Mouse (Mus musculus): ENCODE data around the gene Cpne7. TPM values are rescaled to one million over a fixed set of nuclear protein-coding genes. Genes with fewer than 3 reads are reported as not detected.
"Not testable (repeated sequence)": the region's sequence is repeated elsewhere in the genome, so short reads cannot be mapped to it uniquely, and the experiment has no call there.

Cpne7 gene
- 1.2 TPM in 2 replicates for polyA plus RNA-seq (2016; fragmentation: Nextera tagmentation; extraction: Ambion mirVana)

- Histone ChIP-seq H3K36me3 (no peaks in the 10 kb centered on the region), H3K27me3 (ENCODE audit: low read depth, poor library complexity, severe bottlenecking) (peaks cover 62% of the 10 kb centered on the region), H3K27ac (peak within 1 kb of the TSS; percentile 47), H3K9me3 (replicated peaks) (no peaks in the 10 kb centered on the region), H3K4me3 (peak within 1 kb of the TSS; percentile 61), H3K4me1 (peaks cover 37% of the 10 kb centered on the region)
- DNase-seq (ENCODE audit: low spot score), result peak; percentile 55
- WGBS, result 1% methylated on average over 51 of the region's 51 CpGs
Measured at GRCm38 (mm10) chr8:123117127-123117731, at the start of gene Cpne7. TSS of gene Cpne7 (plus strand) at chr8:123117374.

- Histone ChIP-seq H3K4me1 (peaks cover 12% of the 10 kb centered on the region), H3K4me3 (no peak overlapping the region), H3K36me3 (peaks cover 87% of the 10 kb centered on the region), H3K27me3 (ENCODE audit: low read depth, poor library complexity, severe bottlenecking) (no peaks in the 10 kb centered on the region), H3K27ac (no peak overlapping the region), H3K9me3 (replicated peaks) (no peaks in the 10 kb centered on the region)
- DNase-seq (ENCODE audit: low spot score), result no peak
- 94% methylated on average over 4 of the region's 4 CpGs for WGBS
Measured at GRCm38 (mm10) chr8:123071176-123071575, 46.0 kb upstream of the Cpne7 start.

- H3K36me3 ChIP-seq, result peaks cover 99% of the 10 kb centered on the region
- H3K4me1 ChIP-seq, result no peaks in the 10 kb centered on the region
- no peaks in the 10 kb centered on the region for H3K27me3 ChIP-seq (ENCODE audit: low read depth, poor library complexity, severe bottlenecking)
- no peak for DNase-seq (ENCODE audit: low spot score)
- no peaks in the 10 kb centered on the region for H3K9me3 ChIP-seq (replicated peaks)
- 87% methylated on average over 6 of the region's 6 CpGs for WGBS
- H3K4me3 ChIP-seq, result no peak overlapping the region
- no peak overlapping the region for H3K27ac ChIP-seq
Measured at GRCm38 (mm10) chr8:123077213-123077612, 40.0 kb upstream of the Cpne7 start.

- Histone ChIP-seq H3K4me3 (no peak overlapping the region), H3K36me3 (peaks cover 100% of the 10 kb centered on the region), H3K27ac (no peak overlapping the region), H3K9me3 (replicated peaks) (no peaks in the 10 kb centered on the region), H3K4me1 (no peaks in the 10 kb centered on the region), H3K27me3 (ENCODE audit: low read depth, poor library complexity, severe bottlenecking) (no peaks in the 10 kb centered on the region)
- DNase-seq (ENCODE audit: low spot score), result no peak
- WGBS, result 85% methylated on average over 6 of the region's 6 CpGs
Measured at GRCm38 (mm10) chr8:123082993-123083392, 34.2 kb upstream of the Cpne7 start.

GRCm38 (mm10) chr8:123083610-123084009 is 33.6 kb upstream of the Cpne7 start:
- 93% methylated on average over 12 of the region's 12 CpGs for WGBS
- no peak overlapping the region for H3K27ac ChIP-seq
- peaks cover 100% of the 10 kb centered on the region for H3K36me3 ChIP-seq
- H3K4me1 ChIP-seq, result no peaks in the 10 kb centered on the region
- no peaks in the 10 kb centered on the region for H3K9me3 ChIP-seq (replicated peaks)
- no peak for DNase-seq (ENCODE audit: low spot score)
- H3K4me3 ChIP-seq, result no peak overlapping the region
- H3K27me3 ChIP-seq (ENCODE audit: low read depth, poor library complexity, severe bottlenecking), result no peaks in the 10 kb centered on the region

- WGBS, result 93% methylated on average over 9 of the region's 9 CpGs
- Histone ChIP-seq H3K36me3 (peaks cover 100% of the 10 kb centered on the region), H3K9me3 (replicated peaks) (no peaks in the 10 kb centered on the region), H3K27me3 (ENCODE audit: low read depth, poor library complexity, severe bottlenecking) (no peaks in the 10 kb centered on the region), H3K4me1 (no peaks in the 10 kb centered on the region), H3K27ac (no peak overlapping the region), H3K4me3 (no peak overlapping the region)
- no peak for DNase-seq (ENCODE audit: low spot score)
Measured at GRCm38 (mm10) chr8:123087289-123087688, 29.9 kb upstream of the Cpne7 start.

GRCm38 (mm10) chr8:123097216-123097615 is 20.0 kb upstream of the Cpne7 start:
- Histone ChIP-seq H3K9me3 (replicated peaks) (no peaks in the 10 kb centered on the region), H3K36me3 (peaks cover 58% of the 10 kb centered on the region), H3K4me3 (no peak overlapping the region), H3K4me1 (peaks cover 9% of the 10 kb centered on the region), H3K27ac (no peak overlapping the region), H3K27me3 (ENCODE audit: low read depth, poor library complexity, severe bottlenecking) (no peaks in the 10 kb centered on the region)
- 93% methylated on average over 11 of the region's 11 CpGs for WGBS
- no peak for DNase-seq (ENCODE audit: low spot score)

GRCm38 (mm10) chr8:123097786-123098584 is 19.2 kb upstream of the Cpne7 start:
- H3K4me1 ChIP-seq, result peaks cover 9% of the 10 kb centered on the region
- DNase-seq (ENCODE audit: low spot score), result no peak
- no peaks in the 10 kb centered on the region for H3K27me3 ChIP-seq (ENCODE audit: low read depth, poor library complexity, severe bottlenecking)
- H3K4me3 ChIP-seq, result no peak overlapping the region
- peaks cover 55% of the 10 kb centered on the region for H3K36me3 ChIP-seq
- H3K27ac ChIP-seq, result no peak overlapping the region
- no peaks in the 10 kb centered on the region for H3K9me3 ChIP-seq (replicated peaks)
- 80% methylated on average over 12 of the region's 12 CpGs for WGBS

- peaks cover 17% of the 10 kb centered on the region for H3K4me1 ChIP-seq
- no peak for DNase-seq (ENCODE audit: low spot score)
- no peak overlapping the region for H3K4me3 ChIP-seq
- WGBS, result 62% methylated on average over 8 of the region's 8 CpGs
- H3K27me3 ChIP-seq (ENCODE audit: low read depth, poor library complexity, severe bottlenecking), result no peaks in the 10 kb centered on the region
- H3K9me3 ChIP-seq (replicated peaks), result no peaks in the 10 kb centered on the region
- H3K36me3 ChIP-seq, result peaks cover 55% of the 10 kb centered on the region
- H3K27ac ChIP-seq, result peak overlapping the region; percentile 48
Measured at GRCm38 (mm10) chr8:123100288-123100687, 16.9 kb upstream of the Cpne7 start.

GRCm38 (mm10) chr8:123101244-123101643 is 15.9 kb upstream of the Cpne7 start:
- WGBS, result 79% methylated on average over 4 of the region's 4 CpGs
- peaks cover 17% of the 10 kb centered on the region for H3K4me1 ChIP-seq
- peak overlapping the region; percentile 97 for H3K4me3 ChIP-seq
- H3K27me3 ChIP-seq (ENCODE audit: low read depth, poor library complexity, severe bottlenecking), result no peaks in the 10 kb centered on the region
- H3K9me3 ChIP-seq (replicated peaks), result no peaks in the 10 kb centered on the region
- DNase-seq (ENCODE audit: low spot score), result no peak
- no peak overlapping the region for H3K27ac ChIP-seq
- H3K36me3 ChIP-seq, result peaks cover 56% of the 10 kb centered on the region

GRCm38 (mm10) chr8:123101735-123102685 is 15.2 kb upstream of the Cpne7 start, which contains the start of gene Rpl13:
TSS of gene Rpl13 (plus strand) at chr8:123102350.
- WGBS, result 2% methylated on average over 56 of the region's 56 CpGs
- Histone ChIP-seq H3K27ac (peak within 1 kb of the TSS; percentile 99), H3K4me1 (peaks cover 17% of the 10 kb centered on the region), H3K27me3 (ENCODE audit: low read depth, poor library complexity, severe bottlenecking) (no peaks in the 10 kb centered on the region), H3K9me3 (replicated peaks) (no peaks in the 10 kb centered on the region), H3K4me3 (peak within 1 kb of the TSS; percentile 97), H3K36me3 (peaks cover 52% of the 10 kb centered on the region)
- peak; percentile 98 for DNase-seq (ENCODE audit: low spot score)

- H3K9me3 ChIP-seq (replicated peaks); H3K27me3 ChIP-seq (ENCODE audit: low read depth, poor library complexity, severe bottlenecking): not testable (repeated sequence)
- Histone ChIP-seq H3K4me3 (peak overlapping the region; percentile 97), H3K36me3 (peaks cover 43% of the 10 kb centered on the region), H3K27ac (peak overlapping the region; percentile 99), H3K4me1 (peaks cover 17% of the 10 kb centered on the region)
- DNase-seq (ENCODE audit: low spot score), result peak; percentile 42
- under 1% methylated on average over 26 of the region's 26 CpGs for WGBS
Measured at GRCm38 (mm10) chr8:123102855-123103254, 14.3 kb upstream of the Cpne7 start.
